Mouse (Mus musculus): Measurements from ENCODE around the gene Rrbp1. TPM values are rescaled to one million over a fixed set of nuclear protein-coding genes. Genes with fewer than 3 reads are reported as not detected.
A peak's percentile ranks its signal among the peaks of the same experiment; 100 is the strongest.

Rrbp1 gene
- polyA plus RNA-seq, 1 experiment from 2014 or later, result 130 TPM

- no peak overlapping the region for H3K27ac ChIP-seq
- H3K9ac ChIP-seq, result no peak overlapping the region
- WGBS, result 58% methylated on average over 3 of the region's 3 CpGs
- ATAC-seq (ENCODE audit: insufficient read depth, low FRiP score, low read depth), result no peak
- H3K4me3 ChIP-seq (replicated peaks), result no peak overlapping the region
- no peaks in the 10 kb centered on the region for H3K9me3 ChIP-seq
- H3K36me3 ChIP-seq, result no peaks in the 10 kb centered on the region
- no peaks in the 10 kb centered on the region for H3K27me3 ChIP-seq (replicated peaks)
- H3K4me1 ChIP-seq, result no peaks in the 10 kb centered on the region
- no peak overlapping the region for H3K4me2 ChIP-seq
Observed at GRCm38 (mm10) chr2:144022441-144022840, 11.4 kb upstream of the Rrbp1 start.

- Histone ChIP-seq H3K9ac (no peak overlapping the region), H3K9me3 (no peaks in the 10 kb centered on the region), H3K4me1 (no peaks in the 10 kb centered on the region), H3K27ac (no peak overlapping the region), H3K27me3 (replicated peaks) (no peaks in the 10 kb centered on the region), H3K4me3 (replicated peaks) (no peak overlapping the region), H3K4me2 (no peak overlapping the region), H3K36me3 (no peaks in the 10 kb centered on the region)
- ATAC-seq (ENCODE audit: insufficient read depth, low FRiP score, low read depth), result peak; percentile 47; the same call in 1 of the 2 replicates
- WGBS, result 51% methylated on average over 2 of the region's 2 CpGs
Observed at GRCm38 (mm10) chr2:144019971-144020370, 8.9 kb upstream of the Rrbp1 start.

GRCm38 (mm10) chr2:144015861-144016260 is 4.8 kb upstream of the Rrbp1 start:
- no peak overlapping the region for H3K4me3 ChIP-seq (replicated peaks)
- no peak overlapping the region for H3K27ac ChIP-seq
- H3K36me3 ChIP-seq, result no peaks in the 10 kb centered on the region
- no peak overlapping the region for H3K9ac ChIP-seq
- H3K4me1 ChIP-seq, result no peaks in the 10 kb centered on the region
- no peak for ATAC-seq (ENCODE audit: insufficient read depth, low FRiP score, low read depth)
- no peak overlapping the region for H3K4me2 ChIP-seq
- H3K27me3 ChIP-seq (replicated peaks), result no peaks in the 10 kb centered on the region
- WGBS, result 88% methylated on average over 9 of the region's 9 CpGs
- no peaks in the 10 kb centered on the region for H3K9me3 ChIP-seq

- WGBS, result 58% methylated on average over 5 of the region's 5 CpGs
- no peak overlapping the region for H3K4me3 ChIP-seq (replicated peaks)
- H3K36me3 ChIP-seq, result no peaks in the 10 kb centered on the region
- no peaks in the 10 kb centered on the region for H3K9me3 ChIP-seq
- ATAC-seq (ENCODE audit: insufficient read depth, low FRiP score, low read depth), result no peak
- no peak overlapping the region for H3K4me2 ChIP-seq
- no peak overlapping the region for H3K27ac ChIP-seq
- H3K4me1 ChIP-seq, result no peaks in the 10 kb centered on the region
- H3K9ac ChIP-seq, result no peak overlapping the region
- no peaks in the 10 kb centered on the region for H3K27me3 ChIP-seq (replicated peaks)
Observed at GRCm38 (mm10) chr2:144014481-144014880, 3.4 kb upstream of the Rrbp1 start.

GRCm38 (mm10) chr2:144014051-144014450 is 3.0 kb upstream of the Rrbp1 start:
- Histone ChIP-seq H3K4me3 (replicated peaks) (no peak overlapping the region), H3K36me3 (no peaks in the 10 kb centered on the region), H3K9ac (no peak overlapping the region), H3K9me3 (no peaks in the 10 kb centered on the region), H3K4me1 (no peaks in the 10 kb centered on the region), H3K27me3 (replicated peaks) (no peaks in the 10 kb centered on the region), H3K4me2 (no peak overlapping the region), H3K27ac (no peak overlapping the region)
- no peak for ATAC-seq (ENCODE audit: insufficient read depth, low FRiP score, low read depth)
- 64% methylated on average over 11 of the region's 11 CpGs for WGBS

- H3K9ac ChIP-seq, result peak overlapping the region; percentile 96
- H3K36me3 ChIP-seq, result no peaks in the 10 kb centered on the region
- no peaks in the 10 kb centered on the region for H3K9me3 ChIP-seq
- H3K4me1 ChIP-seq, result peaks cover 27% of the 10 kb centered on the region
- H3K27ac ChIP-seq, result peak overlapping the region; percentile 97
- under 1% methylated on average over 64 of the region's 107 CpGs for WGBS
- H3K4me2 ChIP-seq, result peak overlapping the region; percentile 65
- H3K27me3 ChIP-seq (replicated peaks), result no peaks in the 10 kb centered on the region
- peak; percentile 12 for ATAC-seq (ENCODE audit: insufficient read depth, low FRiP score, low read depth)
- H3K4me3 ChIP-seq (replicated peaks), result peak overlapping the region; percentile 80
Observed at GRCm38 (mm10) chr2:144010282-144011044, 600 bp downstream of the Rrbp1 start.

GRCm38 (mm10) chr2:144009551-144010281 is 1.3 kb downstream of the Rrbp1 start:
- peaks cover 35% of the 10 kb centered on the region for H3K4me1 ChIP-seq
- peak; percentile 9; the same call in 1 of the 2 replicates for ATAC-seq (ENCODE audit: insufficient read depth, low FRiP score, low read depth)
- H3K27ac ChIP-seq, result peak overlapping the region; percentile 97
- H3K27me3 ChIP-seq (replicated peaks), result no peaks in the 10 kb centered on the region
- H3K9ac ChIP-seq, result peak overlapping the region; percentile 96
- H3K4me3 ChIP-seq (replicated peaks), result peak overlapping the region; percentile 80
- WGBS, result under 1% methylated on average over 29 of the region's 30 CpGs
- no peaks in the 10 kb centered on the region for H3K9me3 ChIP-seq
- H3K4me2 ChIP-seq, result peak overlapping the region; percentile 65
- no peaks in the 10 kb centered on the region for H3K36me3 ChIP-seq

GRCm38 (mm10) chr2:144009081-144009480 is 2.0 kb downstream of the Rrbp1 start:
- Histone ChIP-seq H3K9me3 (no peaks in the 10 kb centered on the region), H3K9ac (no peak overlapping the region), H3K36me3 (no peaks in the 10 kb centered on the region), H3K4me2 (peak overlapping the region; percentile 65), H3K4me3 (replicated peaks) (peak overlapping the region; percentile 80), H3K27ac (no peak overlapping the region), H3K4me1 (peaks cover 39% of the 10 kb centered on the region), H3K27me3 (replicated peaks) (no peaks in the 10 kb centered on the region)
- WGBS, result 73% methylated on average over 1 of the region's 1 CpGs
- no peak for ATAC-seq (ENCODE audit: insufficient read depth, low FRiP score, low read depth)

GRCm38 (mm10) chr2:144007211-144007610 is 3.9 kb downstream of the Rrbp1 start:
- no peak overlapping the region for H3K9ac ChIP-seq
- H3K4me1 ChIP-seq, result peaks cover 45% of the 10 kb centered on the region
- no peaks in the 10 kb centered on the region for H3K27me3 ChIP-seq (replicated peaks)
- peak overlapping the region; percentile 6; the same call in 1 of the 2 replicates for H3K4me2 ChIP-seq
- ATAC-seq (ENCODE audit: insufficient read depth, low FRiP score, low read depth), result no peak
- H3K4me3 ChIP-seq (replicated peaks), result no peak overlapping the region
- no peaks in the 10 kb centered on the region for H3K9me3 ChIP-seq
- no peak overlapping the region for H3K27ac ChIP-seq
- 78% methylated on average over 4 of the region's 4 CpGs for WGBS
- no peaks in the 10 kb centered on the region for H3K36me3 ChIP-seq

GRCm38 (mm10) chr2:144006686-144007085 is 4.4 kb downstream of the Rrbp1 start:
- Histone ChIP-seq H3K27me3 (replicated peaks) (no peaks in the 10 kb centered on the region), H3K27ac (no peak overlapping the region), H3K4me2 (peak overlapping the region; percentile 6; the same call in 1 of the 2 replicates), H3K4me3 (replicated peaks) (no peak overlapping the region), H3K9ac (no peak overlapping the region), H3K9me3 (no peaks in the 10 kb centered on the region), H3K4me1 (peaks cover 45% of the 10 kb centered on the region), H3K36me3 (no peaks in the 10 kb centered on the region)
- 67% methylated on average over 6 of the region's 6 CpGs for WGBS
- no peak for ATAC-seq (ENCODE audit: insufficient read depth, low FRiP score, low read depth)

GRCm38 (mm10) chr2:144005166-144005955 is 5.7 kb downstream of the Rrbp1 start:
- H3K4me2 ChIP-seq, result peak overlapping the region; percentile 26; the same call in 1 of the 2 replicates
- peaks cover 45% of the 10 kb centered on the region for H3K4me1 ChIP-seq
- no peaks in the 10 kb centered on the region for H3K9me3 ChIP-seq
- H3K36me3 ChIP-seq, result no peaks in the 10 kb centered on the region
- H3K27ac ChIP-seq, result peak overlapping the region; percentile 21; the same call in 1 of the 2 replicates
- ATAC-seq (ENCODE audit: insufficient read depth, low FRiP score, low read depth), result no peak
- no peaks in the 10 kb centered on the region for H3K27me3 ChIP-seq (replicated peaks)
- WGBS, result 58% methylated on average over 6 of the region's 6 CpGs
- no peak overlapping the region for H3K4me3 ChIP-seq (replicated peaks)
- H3K9ac ChIP-seq, result no peak overlapping the region

Measured in stomach, embryonic 15.5 days (tissue).